Comparison of ENCODE assay signal across 12 mouse cellular contexts in genomic region chr3:68581591-68581990, GRCm38 (mm10).
A peak's percentile ranks its signal among the peaks of the same experiment; 100 is the strongest.
DNase-seq lines count a peak whose midpoint lies in the region; ATAC-seq and TF ChIP-seq lines count a peak whose summit lies in the region.
"Had no signal": no experiment of that assay in that cellular context is flagged by ENCODE, and none has a peak within 500 bp of the region (broad histone marks: within the 10 kb centered on the region; RNA-seq: fewer than 3 reads in every experiment).

No protein-coding gene starts in this region.

- H3K9me3 ChIP-seq in liver, embryonic 13.5 days (replicated peaks): no peaks in the 10 kb centered on the region
- H3K9me3 ChIP-seq: lung, embryonic 15.5 days had no signal

- H3K36me3 ChIP-seq in liver, embryonic 13.5 days: no peaks in the 10 kb centered on the region
- H3K36me3 ChIP-seq: lung, embryonic 15.5 days had no signal

- no peaks in the 10 kb centered on the region for H3K27me3 ChIP-seq in liver, embryonic 13.5 days
- H3K27me3 ChIP-seq: lung, embryonic 15.5 days had no signal

- WGBS in liver, embryonic 13.5 days (ENCODE audit: insufficient replicate concordance): 65% methylated on average over 13 of the region's 13 CpGs

- 0 out of 2 replicates have a peak, but pooled peaks cover 3% of the 10 kb centered on the region for H3K4me1 ChIP-seq in liver, embryonic 13.5 days (replicated peaks)

- peak overlapping the region; percentile 10; the same call in 1 of the 2 replicates for H3K4me2 ChIP-seq in liver, embryonic 13.5 days
- H3K4me2 ChIP-seq: lung, embryonic 15.5 days had no signal

- peak overlapping the region; percentile 89 for H3K27ac ChIP-seq in layer of hippocampus, adult 2 months
- no peak overlapping the region for H3K27ac ChIP-seq in liver, embryonic 13.5 days

- 0 out of 2 replicates have a peak, but pooled peaks have one; percentile 3 for ATAC-seq in frontal cortex, adult (ENCODE audit: low TSS enrichment)
- ATAC-seq in liver, embryonic 13.5 days (ENCODE audit: low read depth): no peak

- DNase-seq in frontal cortex, postnatal 14 days (ENCODE audit: low spot score in 2 of 2): no peak
- DNase-seq in layer of hippocampus, adult 2 months (ENCODE audit: low spot score in 2 of 2): no peak
- no peak for DNase-seq in layer of hippocampus, postnatal 36 days
- DNase-seq in cerebellum, adult 11-12 months: peak; percentile 74
- DNase-seq in liver, embryonic 13.5 days: peak; percentile 22
- DNase-seq in spleen, adult 12 weeks (ENCODE audit: low spot score): no peak
- no peak for DNase-seq in frontal cortex, postnatal 36 days (ENCODE audit: low spot score in 2 of 2)
- DNase-seq: adrenal gland, postnatal 36 days; gastrocnemius, postnatal 10 days; midbrain, embryonic 14.5 days had no signal

- peak overlapping the region; percentile 50 for H3K4me3 ChIP-seq in layer of hippocampus, adult 2 months
- H3K4me3 ChIP-seq in liver, embryonic 13.5 days (replicated peaks): no peak overlapping the region
- H3K4me3 ChIP-seq: lung, embryonic 15.5 days had no signal

- TF ChIP-seq CTCF in layer of hippocampus, adult 2 months (conservative IDR thresholded peaks at IDR 0.05): peak; percentile 43; the same call in 1 of the 2 replicates

- H3K9ac ChIP-seq in liver, embryonic 13.5 days: no peak overlapping the region
- H3K9ac ChIP-seq: lung, embryonic 15.5 days had no signal

Comparison
In these comparisons a context has a peak if more than half of its experiments do, and no peak if none do; other contexts are left out.
1. DNase-seq: peak in cerebellum, adult 11-12 months (single experiment) and liver, embryonic 13.5 days (single experiment); none in frontal cortex, postnatal 14 days (0 of 2), layer of hippocampus, adult 2 months (0 of 2), layer of hippocampus, postnatal 36 days (0 of 2), spleen, adult 12 weeks (single experiment) and frontal cortex, postnatal 36 days (0 of 2).